Mouse (Mus musculus): ENCODE results near the gene Med15.
"Not testable (repeated sequence)": the region's sequence is repeated elsewhere in the genome, so short reads cannot be mapped to it uniquely, and the experiment has no call there.

Gene Med15

GRCm38 (mm10) chr16:17614740-17615139 lies 118.0 kb downstream of the Med15 start:
- DNase-seq (ENCODE audit: low read depth): not testable (repeated sequence)

DNA sequence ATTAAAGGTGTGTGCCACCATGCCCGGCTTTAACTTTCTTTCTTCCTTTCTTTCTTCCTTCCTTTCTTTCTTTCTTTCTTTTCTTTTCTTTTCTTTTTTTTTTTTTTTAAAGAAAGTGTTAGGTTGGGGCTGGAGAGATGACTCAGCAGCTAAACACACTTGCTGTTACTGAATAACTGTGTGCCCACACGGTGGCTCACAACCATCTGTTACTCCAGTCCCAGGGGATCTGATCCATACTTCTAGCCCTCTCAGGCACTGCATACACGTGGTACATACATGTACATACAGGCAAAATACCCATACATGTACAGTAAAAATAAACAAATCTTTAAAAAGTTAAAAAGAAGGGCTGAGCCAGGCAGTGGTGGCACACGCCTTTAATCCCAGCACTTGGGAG lies 121.3 kb downstream of the Med15 start:
- no peak for DNase-seq (ENCODE audit: low read depth)

- DNase-seq (ENCODE audit: low read depth): no peak
Measured at GRCm38 (mm10) chr16:17605684-17606083, 127.0 kb downstream of the Med15 start.

DNA sequence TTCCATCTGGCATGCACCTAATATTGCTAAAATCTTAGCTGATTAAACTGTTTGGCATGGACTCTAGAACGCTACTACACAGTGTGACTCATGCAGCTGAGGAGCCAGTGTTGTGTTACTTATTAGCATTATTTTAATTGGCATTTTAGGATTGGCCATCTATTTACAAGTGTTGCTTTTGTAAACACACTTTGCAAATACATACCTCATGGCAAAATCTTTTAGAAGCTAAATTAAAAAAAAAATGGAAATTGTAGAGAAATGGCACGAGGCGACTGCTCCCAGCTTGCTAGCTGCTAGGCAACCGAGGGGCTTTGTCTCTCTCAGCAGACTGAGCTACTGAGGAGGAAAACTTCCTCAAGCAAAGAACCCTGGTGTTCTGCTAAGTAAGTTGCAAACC lies 127.8 kb downstream of the Med15 start:
- no peak for DNase-seq (ENCODE audit: low read depth)
